Mouse (Mus musculus): Measurements from ENCODE around the gene Lrmp.

Lrmp gene

DNA sequence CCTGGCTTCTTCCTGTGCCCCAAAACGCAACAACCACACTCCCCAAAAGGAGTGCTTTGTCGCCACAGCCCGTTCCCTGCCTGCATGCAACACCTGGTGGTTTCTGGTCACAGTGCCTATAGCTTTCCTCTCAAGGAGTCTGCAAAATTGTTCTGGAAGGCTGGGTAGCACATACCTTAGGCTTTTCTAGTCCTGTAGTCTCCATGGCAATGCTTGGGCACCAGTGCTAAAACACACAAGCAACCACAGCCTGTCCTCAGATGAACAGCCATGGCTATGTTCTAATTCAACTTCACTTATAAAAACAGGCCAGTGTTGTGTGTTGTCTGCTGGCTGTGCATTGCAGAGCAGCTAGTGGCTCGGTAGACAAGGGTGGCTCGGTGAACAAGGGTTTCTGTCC is 21.4 kb downstream of the Lrmp start:
- no peak for DNase-seq (ENCODE audit: low read depth, low spot score)

DNA sequence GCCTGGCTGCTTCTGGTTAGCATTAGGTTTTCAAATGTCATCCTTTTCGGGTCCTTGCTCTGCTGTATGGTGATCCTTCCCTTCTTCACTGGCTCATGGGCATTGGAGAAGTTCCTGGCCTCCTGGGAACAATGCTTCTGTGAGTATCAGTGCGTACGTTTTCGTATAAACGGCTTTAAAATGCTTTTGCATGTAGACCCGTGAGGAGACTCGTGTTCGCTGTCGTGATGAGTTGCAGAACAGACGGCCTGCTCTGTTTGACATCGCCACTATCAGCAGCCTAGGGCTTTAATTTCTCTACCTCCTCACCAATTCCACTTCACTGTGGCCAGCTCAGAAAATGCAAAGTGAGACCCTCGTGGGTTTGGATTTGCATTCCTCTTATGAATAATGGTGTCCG is 23.8 kb downstream of the Lrmp start:
- no peak for DNase-seq (ENCODE audit: low read depth, low spot score)

DNA sequence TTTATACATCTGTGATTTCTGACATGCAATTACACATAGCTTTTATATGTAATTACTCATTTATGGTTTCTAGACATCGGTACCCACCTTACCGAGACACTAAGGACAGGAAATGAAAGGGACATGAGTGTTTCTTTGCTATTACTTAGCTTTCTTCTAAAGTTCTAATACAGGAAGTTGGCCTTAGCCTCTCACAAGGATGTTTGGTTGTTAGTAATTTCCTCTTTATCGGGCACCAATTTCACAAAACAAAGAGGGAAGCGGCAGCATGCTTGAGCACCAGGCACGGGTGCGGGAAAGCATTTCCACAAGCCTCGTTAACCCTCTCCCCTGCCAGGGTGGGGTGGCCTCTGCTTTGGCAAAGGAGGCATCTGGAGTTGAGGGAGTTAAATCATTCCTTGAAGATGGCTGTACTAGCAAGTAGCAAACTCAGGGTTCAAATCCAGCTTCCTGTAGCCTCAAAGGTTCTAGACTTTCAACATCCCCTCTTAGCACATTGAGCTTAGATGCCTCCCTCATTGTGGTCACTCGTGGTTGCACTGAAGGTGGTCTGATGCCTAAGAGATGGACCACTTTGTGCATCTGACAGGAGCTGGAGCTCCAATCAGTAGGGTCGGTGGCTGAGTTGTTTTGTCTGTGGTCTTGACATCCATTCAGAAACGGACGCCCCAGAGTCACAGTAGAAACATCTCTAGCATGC is 24.5 kb downstream of the Lrmp start:
- no peak for DNase-seq (ENCODE audit: low read depth, low spot score)

DNA sequence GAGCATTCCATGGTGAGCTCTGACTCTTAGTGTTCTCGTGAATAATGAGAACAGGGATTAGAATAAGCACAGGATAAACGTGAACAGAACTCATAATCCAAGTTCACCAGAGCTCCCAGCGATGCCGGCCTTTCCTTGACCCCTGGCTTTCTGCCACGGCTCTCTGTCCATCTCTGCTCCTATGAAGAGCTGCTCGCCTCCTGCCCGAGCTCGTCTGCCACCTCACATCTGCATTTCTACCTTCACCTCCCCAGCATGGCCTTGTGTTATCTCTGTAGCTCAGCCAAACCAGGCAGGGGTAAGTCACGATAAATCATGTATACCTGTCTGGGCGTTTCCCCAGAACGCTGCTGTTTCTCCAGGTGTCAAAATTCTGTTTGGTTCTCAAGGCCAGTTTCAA is 25.3 kb downstream of the Lrmp start:
- no peak for DNase-seq (ENCODE audit: low read depth, low spot score)

DNA sequence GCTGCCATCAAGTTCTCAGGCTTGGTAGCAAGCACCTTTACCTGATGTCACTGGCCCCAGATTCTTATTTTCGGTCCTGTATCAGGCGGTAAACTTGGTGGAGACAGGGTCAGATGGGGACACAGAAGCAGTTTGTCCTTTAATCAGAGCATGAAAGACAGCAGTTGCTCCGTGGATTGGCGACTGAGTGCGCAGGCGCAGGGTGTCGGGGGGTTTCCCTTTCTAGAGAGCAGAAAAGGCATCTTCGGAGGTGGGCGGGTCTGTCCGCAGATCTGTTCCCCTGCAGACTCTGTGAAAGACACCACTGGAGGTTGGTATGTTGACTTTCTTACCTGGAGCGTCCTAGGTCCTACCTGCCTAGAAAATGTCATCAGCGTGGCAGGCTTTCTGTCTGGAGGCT is 26.4 kb downstream of the Lrmp start:
- DNase-seq (ENCODE audit: low read depth, low spot score): no peak

DNA sequence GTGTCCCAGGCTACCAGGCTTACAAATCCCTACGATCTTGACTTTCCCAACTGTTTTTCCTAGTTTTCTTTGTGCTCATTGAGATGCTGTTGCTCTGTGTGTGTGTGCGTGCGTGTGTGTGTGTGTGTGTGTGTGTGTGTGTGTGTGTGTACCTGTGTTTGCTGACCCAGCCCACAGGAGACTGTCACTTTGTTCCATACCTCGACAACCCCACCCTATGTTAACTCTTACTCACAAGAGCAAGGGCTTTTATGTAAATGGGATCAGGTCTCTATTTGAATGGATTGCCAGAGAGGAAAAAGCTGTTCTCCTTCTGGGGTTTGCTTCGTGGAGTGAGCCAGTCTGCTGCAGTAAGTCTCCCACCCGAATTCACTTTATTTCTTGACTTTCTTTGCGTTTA is 29.7 kb downstream of the Lrmp start:
- DNase-seq (ENCODE audit: low read depth, low spot score): no peak

DNA sequence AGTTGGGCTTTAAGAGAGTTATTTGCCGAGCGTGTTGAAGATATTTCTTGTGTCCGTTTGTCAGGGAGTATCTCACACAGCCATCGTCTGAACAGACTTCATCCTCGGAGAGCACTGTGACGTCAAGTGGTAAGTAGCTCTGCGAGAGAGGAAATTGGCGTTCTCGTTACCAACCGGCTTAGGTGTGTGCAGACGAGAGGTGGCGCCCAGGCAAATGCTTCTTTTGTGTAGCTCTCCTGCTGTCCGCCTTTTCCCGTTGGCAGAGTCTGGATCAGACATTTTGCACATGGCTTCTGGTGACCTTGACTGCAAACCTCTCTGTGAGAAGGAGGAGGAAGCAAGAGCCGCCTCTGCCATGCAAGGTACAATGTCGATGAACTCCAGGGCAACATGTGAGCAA is 32.3 kb downstream of the Lrmp start:
- no peak for DNase-seq (ENCODE audit: low read depth, low spot score)

DNA sequence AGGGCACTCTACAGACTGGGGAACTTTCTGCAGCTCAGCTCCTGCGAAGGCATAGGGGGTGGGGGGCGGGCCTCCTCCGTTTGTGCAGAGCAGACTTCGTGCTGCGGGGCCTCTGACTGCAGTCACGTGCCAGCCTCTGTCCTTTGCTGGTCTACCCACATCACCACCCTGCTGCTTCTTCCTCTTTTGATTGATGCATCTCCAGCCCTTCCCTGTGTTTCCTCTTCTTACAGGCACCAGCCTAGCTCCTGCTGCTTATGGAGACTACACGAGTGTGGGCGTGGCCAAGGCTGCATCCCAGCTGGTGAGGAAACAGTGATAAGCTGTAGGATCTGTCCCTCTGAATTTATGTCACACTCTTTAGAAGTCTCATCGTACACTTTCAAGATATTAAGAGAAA is 33.6 kb downstream of the Lrmp start:
- no peak for DNase-seq (ENCODE audit: low read depth, low spot score)

DNA sequence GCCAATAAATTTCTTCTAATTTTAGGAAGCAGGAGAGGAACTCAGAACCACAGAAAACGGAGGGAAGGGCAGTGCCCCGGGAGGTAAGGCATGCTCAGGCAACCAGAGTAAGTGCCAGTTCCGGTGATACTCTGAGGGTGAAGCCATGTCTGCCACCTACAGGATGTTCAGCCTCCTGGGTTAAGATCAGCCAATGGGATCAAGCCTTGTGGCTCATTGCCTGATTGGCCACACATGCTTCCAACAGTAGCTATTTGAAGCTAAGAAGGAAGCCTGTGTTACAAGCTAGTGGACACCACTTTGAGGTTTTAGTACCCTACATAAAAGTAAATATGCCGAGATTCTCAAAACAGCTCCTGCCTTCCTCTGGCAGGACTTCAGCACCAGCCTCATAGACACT is 43.2 kb downstream of the Lrmp start:
- no peak for DNase-seq (ENCODE audit: low read depth, low spot score)

DNA sequence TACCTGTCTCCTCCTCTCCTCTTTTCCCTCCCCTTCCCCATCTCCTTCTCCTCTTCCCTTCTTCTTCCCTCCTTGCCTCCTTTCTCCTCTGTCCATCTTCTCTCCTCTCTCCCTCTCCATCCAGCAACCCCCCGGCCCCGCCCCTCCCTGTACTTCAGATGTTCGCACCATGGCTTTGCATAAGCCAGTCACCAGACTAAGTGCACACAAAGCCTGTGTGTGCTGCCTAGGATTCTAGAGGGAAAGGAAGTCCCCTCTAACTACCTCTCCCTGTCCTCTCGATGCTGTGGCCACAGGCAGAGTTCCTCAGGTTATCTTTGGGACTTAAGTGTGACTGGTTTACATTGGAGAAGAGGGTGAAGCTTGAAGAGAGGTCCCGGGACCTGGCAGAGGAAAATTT is 45.1 kb downstream of the Lrmp start:
- DNase-seq (ENCODE audit: low read depth, low spot score): no peak

DNA sequence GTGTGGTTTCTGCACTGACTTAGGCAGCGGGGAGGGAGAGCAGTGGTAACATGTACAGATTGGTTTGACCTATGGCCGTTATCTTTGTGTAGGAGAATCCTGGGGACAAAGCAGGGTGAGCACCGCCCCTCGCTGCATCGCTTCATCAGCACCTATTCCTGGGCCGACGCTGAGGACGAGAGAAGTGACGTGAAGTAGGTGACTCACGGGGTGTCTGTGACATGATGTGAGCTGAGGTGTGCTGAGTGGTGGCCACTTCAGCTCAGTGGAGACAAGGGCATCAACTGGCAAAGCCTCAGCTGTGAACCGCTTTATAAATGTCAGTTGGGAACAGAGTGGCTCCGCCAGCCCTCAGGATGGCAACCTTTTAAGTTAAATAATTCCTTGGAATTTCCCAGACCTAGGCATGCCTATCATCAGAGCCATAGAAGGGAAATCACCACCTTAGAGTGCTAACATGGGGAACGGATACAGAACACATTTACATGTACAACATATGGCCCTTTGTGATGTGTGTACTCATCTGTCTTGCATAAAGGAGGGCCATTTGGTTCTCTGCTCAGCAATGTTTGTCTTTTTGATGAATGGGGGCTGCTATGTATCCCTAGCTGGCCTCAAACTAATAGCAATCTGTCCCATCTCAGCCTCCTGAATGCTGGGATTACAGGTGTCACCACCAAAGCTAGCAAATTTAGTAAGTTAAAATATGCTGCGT is 56.6 kb downstream of the Lrmp start:
- DNase-seq (ENCODE audit: low read depth, low spot score): no peak

DNA sequence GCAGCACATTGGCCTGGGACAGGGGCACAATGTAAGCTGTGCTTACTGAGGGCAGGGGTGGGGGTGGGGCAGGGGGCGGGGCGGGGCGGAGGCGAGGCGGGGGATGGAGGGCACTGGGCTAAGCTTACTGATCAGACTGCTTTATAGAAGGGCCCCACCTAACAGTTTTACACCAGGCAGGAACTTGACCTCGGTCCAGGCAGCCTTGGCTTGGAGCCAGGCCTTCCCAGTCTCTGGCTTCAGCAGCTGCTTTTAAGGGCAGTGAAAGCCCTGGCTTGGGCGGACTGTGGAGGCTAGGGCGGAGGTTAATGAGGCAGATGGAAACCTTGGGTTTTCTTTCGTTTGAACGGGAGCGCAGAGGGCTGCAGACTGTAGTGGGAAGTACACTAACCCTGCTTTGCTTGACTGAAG is 58.3 kb downstream of the Lrmp start:
- no peak for DNase-seq (ENCODE audit: low read depth, low spot score)

DNA sequence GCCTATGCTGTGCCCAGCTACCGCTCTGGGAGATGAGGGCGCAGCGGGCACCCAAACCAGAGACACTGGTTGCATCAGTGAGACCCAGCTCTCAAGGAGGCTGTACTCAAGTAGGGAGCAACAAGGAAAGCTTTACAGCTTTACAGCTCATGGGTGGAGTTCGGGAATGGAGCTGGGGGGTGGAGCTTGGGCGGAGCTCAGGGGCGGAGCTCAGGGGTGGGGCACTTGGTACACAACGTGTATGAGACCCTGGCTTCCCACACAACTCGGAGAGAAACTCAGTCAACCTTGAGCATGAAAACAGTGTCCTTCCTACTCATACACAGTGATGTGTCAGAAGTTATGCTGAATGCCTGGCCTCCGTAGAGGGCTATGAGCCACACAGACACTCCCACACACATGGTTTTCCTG is 60.1 kb downstream of the Lrmp start:
- DNase-seq (ENCODE audit: low read depth, low spot score): no peak

DNA sequence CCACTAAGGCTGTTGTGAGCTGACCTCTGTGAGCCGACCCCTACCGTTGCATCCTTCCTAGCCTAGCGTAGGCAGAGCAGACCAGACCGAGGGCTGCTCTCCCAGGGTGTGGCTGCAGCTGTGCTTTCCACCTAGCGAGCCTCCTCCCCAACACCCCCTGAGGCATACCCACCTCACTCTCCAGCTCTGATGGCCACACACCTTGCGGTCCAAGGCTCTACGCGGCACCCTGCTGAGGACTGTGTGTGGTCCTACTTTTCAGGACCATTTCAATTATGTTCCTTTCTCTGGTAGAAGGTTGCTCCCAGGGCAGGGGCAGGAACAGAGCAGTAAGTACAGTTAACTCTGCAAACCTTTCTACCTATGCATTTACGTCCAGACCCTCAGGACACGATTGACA is 61.0 kb downstream of the Lrmp start:
- no peak for DNase-seq (ENCODE audit: low read depth, low spot score)

DNA sequence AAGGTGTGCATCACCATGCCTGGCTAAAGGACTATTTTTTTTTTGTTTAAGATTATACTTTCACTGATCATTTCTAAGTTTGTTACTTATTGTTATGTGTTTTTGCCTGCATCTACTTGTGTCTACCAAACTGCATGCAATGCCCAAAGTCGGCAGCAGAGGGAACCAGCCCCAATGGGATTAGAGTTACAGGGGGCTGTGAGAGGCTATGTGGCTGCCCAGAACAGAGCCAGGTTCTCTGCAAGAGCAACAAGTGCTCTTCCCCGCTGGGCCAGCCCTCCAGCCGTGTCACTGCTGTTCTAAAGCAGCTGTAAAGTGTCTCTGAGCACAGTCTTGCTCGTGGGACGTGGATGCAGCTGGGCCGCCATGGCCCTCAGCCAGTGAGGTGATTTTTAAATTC is 64.2 kb downstream of the Lrmp start:
- DNase-seq (ENCODE audit: low read depth, low spot score): peak; percentile 22

DNA sequence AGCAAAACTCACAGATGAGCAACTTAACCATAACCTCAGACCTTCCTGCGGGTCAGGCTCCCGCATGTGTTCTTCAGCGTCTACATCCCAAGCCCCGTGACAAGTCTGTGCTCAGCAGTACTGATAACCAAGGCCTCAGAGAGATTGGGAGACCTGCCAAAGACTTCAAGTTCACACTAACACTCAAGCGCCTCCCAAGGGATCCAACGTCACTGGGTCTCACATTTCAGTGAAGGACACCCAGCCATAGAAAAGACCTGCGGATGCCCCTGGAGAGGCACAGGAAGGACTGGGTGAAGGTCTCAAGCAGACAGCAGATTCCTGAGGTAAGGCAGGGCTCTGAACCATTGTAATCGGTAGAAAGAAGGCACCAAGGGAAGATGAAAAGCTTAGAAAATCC is 66.6 kb downstream of the Lrmp start:
- no peak for DNase-seq (ENCODE audit: low read depth, low spot score)

DNA sequence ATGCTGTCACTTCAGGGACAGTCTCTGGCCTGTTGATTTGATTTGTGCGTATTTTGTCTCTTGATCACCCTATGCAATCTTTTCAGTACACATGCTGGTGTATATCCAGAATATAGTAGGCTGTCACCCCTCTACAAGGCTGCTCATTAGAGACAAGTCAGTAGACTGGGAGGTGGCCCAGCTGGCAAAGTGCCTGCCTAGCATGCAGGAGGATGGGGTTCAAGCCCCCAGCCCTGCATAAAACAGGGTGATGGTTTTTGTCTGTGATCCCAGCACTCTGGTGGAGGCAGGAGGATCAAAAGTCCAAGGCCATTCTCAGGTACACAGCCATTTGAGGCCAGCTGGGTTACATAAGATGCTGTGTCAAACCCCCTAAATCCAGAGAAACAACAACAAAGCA is 70.6 kb downstream of the Lrmp start:
- no peak for DNase-seq (ENCODE audit: low read depth, low spot score)

DNA sequence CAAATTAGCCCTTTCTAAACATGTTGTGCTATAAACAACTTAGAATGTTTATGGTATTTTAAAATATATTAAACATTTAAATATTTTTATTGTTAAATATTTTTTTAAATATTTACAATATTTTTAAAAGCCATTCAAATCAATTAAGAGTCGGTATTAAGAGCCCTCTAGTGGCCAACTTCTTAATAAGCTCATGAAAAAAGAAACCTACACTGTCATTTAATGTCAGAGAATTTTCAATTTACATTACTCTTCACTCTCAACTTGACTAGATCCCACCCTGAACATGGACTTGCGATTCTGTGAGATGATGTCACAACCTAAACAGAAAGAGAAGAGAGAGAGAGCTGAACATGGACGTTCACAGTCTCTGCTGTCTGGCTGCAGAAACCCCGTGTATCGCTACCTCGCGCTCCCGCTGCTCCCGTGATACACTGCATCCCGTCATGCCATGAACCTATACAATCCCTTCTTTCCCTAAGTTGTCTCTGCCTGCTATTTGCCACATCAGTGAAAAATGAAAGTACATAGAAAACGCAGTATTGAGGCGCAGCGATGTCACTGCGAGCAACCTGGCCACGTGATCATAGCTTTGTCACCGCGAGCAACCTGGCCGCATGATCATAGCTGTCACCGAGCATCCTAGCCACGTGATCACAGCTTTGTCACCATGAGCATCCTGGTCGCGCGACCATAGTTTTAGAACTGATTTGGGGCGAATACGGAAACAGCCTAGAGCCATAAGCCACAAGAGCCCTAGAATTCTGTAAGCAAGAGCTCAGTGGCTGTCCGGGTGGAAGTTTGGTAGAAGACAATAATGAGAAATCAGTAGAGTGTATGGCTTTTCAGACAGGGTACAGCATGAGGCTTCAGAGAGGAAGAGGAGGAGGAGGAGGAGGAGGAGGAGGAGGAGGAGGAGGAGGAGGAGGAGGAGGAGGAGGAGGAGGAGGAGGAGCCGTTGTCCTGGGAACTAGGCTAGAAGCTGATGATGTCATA is 71.9 kb downstream of the Lrmp start:
- peak; percentile 34 for DNase-seq (ENCODE audit: low read depth, low spot score)

DNA sequence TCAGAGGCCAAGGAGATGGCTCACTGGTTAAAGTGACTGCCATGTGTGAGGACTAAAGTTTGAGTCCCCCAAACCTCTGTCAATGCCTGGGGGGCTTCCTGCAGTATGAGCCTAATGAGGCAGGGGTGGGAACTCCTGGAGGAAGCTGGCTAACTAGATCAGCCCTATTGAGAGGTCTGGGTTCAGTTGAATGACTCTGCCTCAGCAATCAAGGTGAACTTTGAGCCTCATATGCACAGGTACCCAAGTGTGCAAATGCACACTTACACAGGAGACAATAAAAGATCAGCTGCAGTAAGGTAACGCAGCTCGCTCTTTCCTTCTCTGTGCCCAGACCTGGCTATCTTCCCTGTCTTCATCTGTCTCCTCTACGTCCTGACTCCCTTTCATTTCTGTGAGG is 77.6 kb downstream of the Lrmp start:
- no peak for DNase-seq (ENCODE audit: low read depth, low spot score)

DNA sequence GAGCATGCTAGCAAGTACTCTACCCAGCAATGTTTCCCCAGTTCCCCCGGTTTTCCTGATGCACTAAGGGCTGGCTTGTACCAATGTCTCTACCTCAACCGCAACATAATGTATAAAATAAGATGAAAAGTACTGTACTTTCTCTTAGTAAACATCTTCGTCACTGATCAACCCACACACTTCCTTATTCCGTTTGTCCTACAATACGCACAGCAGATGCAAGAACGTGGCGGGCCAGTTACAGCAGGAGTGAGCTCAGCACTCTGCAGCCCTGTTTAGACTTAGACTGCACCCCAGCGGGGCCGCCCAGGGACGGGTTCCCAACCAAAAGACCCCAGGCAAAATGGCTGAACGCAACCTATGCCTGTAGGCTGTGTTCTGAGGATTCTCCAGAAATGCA is 78.0 kb downstream of the Lrmp start:
- DNase-seq (ENCODE audit: low read depth, low spot score): no peak

DNA sequence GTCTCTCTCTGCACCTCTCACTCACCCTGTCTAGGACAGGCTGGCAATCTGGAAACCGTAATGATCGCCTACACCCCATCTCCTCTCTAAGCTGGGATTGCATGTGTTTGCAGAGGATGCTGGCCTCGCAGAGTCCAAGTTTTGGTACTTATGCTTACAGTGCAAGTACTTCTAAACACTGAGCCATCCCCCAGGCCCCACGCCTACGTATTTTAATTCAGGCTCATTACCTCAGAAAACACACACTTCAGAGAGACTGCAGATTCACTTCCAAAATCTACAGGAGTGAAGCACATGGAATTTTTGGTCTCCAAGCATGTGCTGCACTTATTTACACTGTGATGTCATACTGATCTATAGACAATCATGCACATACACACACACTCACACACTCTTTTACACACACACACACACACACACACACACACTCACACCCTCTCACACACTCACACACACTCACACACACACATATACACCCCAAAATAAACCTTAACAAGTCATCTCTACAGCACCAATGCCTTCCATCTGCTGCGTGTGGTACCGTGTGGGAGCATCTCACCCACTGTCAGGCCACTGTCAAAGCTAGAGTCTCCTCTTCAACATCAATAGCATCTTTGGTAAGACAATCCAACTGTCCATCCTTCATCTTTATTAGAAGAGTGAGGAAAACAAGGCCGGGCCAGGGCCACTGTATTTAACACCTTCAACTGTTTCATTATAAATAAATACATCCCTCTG is 82.7 kb downstream of the Lrmp start:
- DNase-seq (ENCODE audit: low read depth, low spot score): no peak

All from retina, adult 2 months (tissue).